Mouse (Mus musculus) retina, adult 2 months (tissue): ENCODE measurements around the gene Mtrf1l.

Source experiments
- DNase-seq: peaks from one replicate; pipeline ENCODE4 v3.0.0-alpha.2; 2012; ENCODE audit warnings: low read depth, low spot score

The Mtrf1l gene

DNA sequence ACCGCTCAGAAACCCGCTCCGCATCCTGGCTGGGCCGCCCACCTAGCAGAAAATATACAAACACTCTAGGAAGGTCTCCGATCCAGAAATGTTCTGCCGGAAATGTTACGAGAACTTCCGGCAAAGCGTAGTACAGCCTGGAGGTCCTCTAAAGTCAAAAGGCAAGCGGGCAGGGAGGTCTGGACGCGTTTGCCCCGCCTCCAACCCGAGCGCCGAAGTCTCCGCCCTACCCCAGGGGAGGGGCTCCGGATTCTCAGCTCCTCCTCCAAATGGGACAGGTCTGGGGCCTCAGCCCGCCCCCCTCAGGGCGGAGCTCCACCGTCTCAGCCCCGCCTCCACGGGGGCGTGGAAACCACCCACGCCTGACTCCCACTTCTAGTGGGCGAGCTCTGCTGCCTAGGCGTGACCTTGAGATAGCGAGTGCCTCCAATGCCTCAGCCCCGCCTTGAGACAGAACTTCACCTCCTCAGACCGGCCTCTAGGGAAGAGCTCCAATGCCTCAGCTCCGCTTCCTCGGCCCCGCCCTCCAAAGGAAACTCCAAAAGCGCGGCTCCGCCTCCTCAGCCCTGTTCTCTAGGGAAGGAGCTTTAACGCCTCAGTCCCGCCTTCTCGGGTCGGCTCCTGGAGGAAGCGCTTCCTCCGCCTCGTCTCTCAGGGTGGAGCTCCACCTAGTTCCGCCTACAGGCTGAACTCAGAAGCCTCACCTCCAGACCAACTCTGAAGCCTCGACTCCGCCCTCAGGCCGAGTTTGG lies at the start of gene Mtrf1l:
Gene Mtrf1l, minus strand, starts transcription at position 171 of the 752 bp plus-strand sequence.
- peak; percentile 92 for DNase-seq

DNA sequence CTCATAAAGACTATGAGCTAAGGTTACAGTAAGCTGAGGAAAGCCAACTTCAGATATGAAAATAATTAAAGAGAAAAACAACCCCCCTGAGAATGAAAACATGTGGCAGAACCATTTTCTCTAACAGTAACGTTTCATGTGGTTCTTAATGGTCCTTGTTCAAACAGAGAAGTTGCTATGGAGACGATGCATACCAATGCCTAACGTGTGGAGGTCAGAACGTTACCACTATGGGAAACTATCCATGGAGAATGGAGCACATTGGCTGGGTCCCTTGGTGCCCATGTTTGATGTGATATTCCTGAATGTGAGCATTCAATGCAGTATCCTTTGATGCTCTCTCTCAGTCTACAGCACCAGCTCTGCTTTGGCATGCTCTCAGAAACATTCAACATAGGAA lies 47.4 kb upstream of the Mtrf1l start:
- no peak for DNase-seq

DNA sequence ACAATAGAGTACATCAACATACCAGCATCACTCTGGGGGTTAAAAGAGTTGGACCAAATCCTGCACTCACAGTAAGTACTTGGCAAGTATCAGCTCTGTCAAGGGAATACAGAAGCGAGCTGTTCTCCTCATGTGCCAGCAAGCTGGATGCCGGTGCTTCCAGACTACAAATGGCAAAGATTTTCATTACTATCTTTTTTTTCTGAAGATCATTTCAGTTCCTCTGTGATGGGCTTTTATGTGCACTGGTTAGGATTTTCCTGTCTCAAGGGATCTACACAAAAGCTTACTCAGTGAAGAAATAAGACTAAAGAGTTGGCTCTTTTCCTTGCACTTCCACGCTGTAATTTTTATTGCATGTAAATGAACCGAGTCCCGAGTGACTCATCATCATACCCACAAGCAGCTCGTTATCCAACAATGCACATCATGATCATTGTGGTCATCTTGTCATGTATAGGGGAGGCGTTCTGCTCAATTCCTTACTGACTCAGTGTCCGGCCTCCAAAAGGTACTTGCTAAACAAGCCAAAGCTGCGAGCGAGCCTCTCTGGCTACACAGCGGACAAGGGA lies 44.4 kb upstream of the Mtrf1l start:
- DNase-seq = no peak

GRCm38 (mm10) chr10:5865996-5866395 lies 42.3 kb upstream of the Mtrf1l start:
- no peak for DNase-seq

DNA sequence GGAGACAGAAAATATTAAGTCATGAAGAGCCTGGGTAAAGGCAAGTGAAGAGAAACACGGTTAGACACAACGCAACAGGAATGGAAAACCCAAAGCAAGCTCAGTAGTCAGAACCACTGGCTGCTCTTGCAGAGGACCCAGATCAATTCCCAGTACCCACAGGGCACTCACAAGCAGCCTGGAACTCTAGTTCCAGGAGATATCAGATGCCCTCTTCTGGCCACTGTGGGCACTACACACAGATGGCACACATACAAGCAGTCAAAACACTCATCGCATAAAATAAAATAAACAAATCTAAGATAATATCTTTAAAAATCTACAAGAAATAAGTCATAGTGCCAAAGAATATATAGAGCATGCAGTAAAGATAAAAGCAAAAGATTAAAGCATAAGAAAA lies 39.0 kb upstream of the Mtrf1l start:
- no peak for DNase-seq

- no peak for DNase-seq
Measured at GRCm38 (mm10) chr10:5860849-5861248, 37.1 kb upstream of the Mtrf1l start.

- no peak for DNase-seq
Measured at GRCm38 (mm10) chr10:5859729-5860128, 36.0 kb upstream of the Mtrf1l start.

DNA sequence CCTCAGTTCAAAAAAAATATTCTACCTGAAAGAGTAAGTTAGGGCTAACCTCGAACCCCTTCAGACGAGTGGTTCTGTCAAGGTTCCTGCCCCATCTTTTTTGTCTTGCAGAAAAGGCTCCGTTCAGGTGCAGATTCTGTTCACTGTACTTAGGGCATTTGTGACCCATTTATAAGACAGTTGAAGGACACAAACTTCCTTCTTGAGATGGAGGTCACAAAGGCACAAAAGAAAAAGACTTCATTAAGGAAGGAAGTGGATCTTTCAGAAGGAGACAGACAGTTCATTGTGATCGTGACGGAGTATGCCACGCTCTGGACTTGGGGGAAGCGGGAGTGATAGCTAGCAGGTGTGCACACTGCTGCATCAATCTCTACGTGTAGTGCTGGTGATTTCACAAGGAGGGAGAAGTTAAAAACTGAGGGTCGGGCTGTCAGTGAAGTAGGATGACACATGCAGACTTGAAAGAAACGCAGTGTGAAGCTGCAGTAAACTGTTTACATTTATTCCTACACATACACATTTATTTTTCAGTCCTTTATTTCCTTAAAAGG lies 34.4 kb upstream of the Mtrf1l start:
- DNase-seq = no peak

DNA sequence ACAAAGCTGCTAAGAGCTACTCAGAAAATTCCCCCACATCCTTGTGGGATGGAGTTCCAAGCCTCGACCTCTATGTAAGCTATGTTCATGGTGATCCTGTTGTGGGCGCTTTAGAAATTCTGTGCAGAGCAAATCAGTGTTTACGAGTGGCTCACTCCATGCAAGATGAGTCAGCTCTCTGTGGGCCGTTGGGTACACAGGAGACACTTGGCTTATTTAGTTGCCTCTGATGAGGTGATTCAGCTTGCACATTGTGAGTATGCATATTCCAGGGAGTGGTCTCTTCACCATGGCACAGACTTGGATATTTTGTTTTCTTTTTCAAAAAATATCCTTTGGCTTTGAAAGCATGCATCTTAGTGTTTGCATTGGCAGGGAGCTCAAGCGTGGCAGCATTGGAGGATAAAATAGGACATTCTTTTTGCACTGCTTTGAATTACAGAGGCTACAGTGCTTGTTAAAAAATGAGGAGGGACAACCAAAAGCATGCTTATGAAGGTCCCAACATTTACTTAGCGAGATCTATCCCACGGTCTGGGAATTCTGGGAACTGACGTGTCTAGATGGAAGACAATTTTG lies 29.7 kb upstream of the Mtrf1l start:
- no peak for DNase-seq

DNA sequence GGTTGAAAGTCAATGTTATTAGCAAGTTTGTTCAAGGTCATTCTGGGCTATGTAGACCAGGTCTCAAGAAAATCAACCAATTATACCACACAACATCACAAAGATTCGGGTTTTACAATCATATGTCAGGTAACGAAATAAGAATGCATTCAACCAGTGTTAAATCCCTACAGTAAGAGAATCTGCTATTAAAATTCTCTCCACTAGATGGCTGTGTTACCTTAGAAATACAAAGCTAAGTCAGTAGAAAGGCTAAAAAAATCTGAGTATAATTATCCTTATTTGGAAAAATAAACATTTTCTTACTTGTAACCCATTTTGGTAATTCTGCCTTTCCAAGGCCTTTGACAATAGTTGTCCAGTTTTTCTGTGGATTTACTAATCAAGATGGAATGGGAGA lies 23.2 kb upstream of the Mtrf1l start:
- DNase-seq = no peak

DNA sequence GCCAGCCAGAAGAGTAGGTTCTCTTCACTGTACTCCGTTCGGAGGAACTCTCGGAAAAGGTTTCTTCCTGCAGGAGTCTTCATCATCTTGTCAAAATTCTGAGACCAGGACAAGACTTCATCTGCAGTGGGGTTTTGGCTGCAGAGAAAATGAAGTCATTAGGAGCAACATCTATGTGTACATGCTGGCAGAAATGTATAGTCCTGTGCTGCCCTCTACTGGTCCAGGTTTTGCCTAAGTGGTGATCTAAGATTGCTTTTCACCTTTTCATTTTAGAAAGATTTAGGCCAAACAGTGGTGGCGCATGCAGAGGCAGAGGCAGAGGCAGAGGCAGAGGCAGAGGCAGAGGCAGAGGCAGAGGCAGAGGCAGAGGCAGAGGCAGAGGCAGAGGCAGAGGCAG lies 17.7 kb upstream of the Mtrf1l start:
- DNase-seq = no peak

- no peak for DNase-seq
Measured at GRCm38 (mm10) chr10:5826336-5827025, 2.8 kb upstream of the Mtrf1l start.

- no peak for DNase-seq
Measured at GRCm38 (mm10) chr10:5824779-5825178, 1.1 kb upstream of the Mtrf1l start.

DNA sequence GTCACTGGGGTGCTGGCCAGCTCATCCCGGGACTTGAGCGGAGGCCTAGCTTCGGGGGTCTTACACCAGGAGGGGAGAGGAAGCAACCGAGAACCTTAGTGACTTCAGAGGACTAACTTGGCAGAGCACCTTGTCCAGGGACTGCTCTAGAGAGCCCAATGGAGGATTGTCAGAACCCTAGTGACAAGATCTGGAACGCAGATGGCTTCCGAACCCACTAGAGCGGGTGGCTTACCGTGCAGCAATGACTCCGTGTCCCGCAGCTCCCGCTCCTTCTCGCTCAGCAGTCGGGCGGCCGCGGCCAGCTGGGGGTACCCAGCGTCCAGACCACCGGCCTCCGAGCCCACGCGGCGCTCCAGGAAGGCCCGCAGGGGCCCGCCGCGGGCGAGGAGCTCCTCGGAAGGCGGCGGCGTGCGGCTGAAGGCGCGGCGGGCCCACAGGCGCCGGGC lies 395 bp downstream of the Mtrf1l start:
- DNase-seq = no peak

DNA sequence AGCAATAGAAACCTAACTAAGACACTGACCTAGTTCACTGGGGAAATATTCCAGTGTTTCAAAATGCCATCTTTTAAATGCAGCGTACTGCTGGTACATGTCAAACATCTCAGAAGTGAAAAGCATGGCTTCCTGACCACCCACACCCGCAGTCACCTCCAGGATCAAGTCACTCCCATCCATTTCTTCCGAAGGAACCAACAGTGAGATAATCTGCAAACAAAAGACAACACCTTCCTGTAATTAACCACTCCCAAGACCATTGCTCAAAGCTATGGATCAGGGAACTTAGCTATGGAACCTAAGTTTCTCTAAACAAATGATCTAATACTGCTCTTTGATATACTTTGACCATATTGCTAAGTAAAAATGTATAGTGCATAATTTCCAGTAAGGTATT lies 4.9 kb downstream of the Mtrf1l start:
- no peak for DNase-seq

DNA sequence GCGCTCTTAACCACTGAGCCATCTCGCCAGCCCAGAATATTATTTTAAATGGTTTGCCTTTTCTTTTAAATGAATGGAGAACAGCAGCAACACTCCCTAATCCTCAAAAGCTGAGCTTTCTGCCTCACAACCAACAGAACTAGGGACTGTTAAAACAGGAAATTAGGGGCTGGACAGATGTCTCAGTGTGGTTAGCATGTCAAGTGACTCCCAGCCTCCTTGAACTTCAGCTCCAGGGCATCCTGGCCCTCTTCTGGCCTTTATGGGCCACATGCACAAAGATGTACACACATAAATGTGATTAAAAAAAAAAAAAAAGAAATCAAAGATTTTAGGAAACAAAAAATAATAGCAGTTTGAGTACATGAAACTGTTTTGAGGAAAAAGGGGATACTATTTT lies 7.7 kb downstream of the Mtrf1l start:
- DNase-seq = no peak

GRCm38 (mm10) chr10:5813724-5814123 lies 10.0 kb downstream of the Mtrf1l start:
- no peak for DNase-seq

- DNase-seq = no peak
Measured at GRCm38 (mm10) chr10:5807683-5808082, 16.0 kb downstream of the Mtrf1l start.

DNA sequence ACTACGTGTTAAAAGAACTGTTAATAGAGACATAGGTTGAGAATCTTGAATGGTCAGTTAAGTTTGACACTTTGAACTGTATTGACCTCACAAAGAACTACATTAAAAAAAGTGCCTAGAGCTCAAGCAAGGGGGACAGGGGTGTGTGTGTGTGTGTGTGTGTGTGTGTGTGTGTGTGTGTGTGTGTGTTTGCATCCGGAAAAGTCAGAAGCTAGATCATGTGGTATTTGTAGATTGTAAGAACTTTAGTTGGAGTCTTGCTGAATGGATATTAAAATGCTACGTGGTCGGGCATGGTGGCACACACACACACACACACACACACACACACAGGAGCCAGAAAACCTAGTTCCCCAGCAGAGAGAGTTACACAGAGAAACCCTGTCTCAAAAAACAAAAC lies 16.7 kb downstream of the Mtrf1l start:
- no peak for DNase-seq

DNA sequence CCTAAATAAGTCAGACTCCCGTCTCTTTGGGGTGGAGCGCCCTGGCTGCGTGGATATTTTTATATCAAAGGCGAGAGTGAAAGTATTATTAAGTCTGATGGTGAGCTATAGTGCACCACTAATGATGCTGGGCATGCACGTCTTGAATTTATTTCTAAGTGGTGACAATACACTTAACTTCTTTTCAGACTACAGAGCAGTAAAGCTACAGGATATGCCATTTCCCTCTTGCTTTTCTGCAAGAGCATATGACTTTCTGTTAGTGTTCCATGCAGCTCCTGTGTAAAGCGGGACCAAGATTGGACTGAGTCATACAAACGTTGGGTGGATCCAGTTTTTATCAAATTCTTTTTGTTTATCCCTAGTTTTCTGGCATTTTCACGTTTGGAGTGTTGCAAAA lies 17.3 kb downstream of the Mtrf1l start:
- DNase-seq = no peak

DNA sequence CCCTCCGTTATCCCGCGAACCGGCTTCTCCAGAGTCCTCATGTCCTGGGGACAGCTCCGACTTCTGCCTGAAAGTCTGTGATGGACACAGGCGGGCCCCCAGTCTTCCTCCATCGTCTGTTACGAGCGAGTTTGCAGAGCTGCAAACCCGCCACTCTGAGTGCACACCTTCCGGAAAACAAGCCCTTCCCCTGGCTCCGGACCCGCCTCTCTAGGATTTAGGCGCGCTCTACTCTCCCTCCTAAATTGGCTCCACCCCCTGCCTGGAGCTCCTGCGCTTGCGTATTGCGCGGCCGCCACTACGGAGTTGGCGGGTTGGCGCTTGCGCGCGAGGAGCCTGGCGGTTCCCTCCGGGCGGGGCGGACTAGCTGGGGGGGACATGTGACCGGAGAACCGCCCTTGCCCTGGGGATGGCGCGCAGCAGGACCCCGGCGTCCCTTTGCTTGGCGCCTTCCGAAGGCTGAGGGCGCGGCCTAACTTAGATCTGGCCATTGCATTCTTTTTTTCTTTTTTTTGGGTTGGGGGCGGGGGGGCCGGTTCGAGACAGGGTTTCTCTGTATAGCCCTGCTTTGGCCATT lies 17.9 kb downstream of the Mtrf1l start:
- DNase-seq = peak; percentile 92

DNA sequence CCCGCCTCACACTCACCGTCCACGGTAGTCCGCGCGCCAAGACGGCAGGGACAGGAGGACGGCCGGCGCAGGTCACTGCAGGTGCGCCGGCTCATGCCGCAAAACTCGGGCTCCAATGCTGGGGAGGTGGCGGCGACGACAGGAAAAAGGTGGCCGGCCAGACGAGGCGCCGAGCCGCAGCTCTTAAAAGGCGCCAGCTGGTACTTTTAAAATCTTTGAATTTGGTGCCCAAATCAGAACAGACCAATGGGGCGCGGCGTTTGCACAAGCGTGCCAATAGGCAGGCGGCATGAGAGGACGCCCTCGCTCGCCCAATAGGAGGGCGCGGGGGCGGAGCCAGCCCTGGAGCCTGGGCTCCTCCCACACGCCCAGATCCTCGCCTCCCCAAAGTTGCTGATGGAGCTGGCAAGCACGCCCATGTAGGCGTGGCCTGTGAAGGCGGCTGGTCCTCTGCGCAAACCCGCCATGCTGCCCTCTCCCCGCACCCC lies 18.4 kb downstream of the Mtrf1l start, which contains the start of gene Fbxo5:
Gene Fbxo5, minus strand, starts transcription at position 358 of the 488 bp plus-strand sequence.
- peak; percentile 95 for DNase-seq
